Mouse (Mus musculus): ENCODE data around the gene Ino80.
A peak's percentile ranks its signal among the peaks of the same experiment; 100 is the strongest.
"Not testable (repeated sequence)": the region's sequence is repeated elsewhere in the genome, so short reads cannot be mapped to it uniquely, and the experiment has no call there.

Gene Ino80

GRCm38 (mm10) chr2:119477571-119478396 is at the start of gene Ino80:
Ino80 (minus strand) TSS chr2:119477687.
- peak; percentile 96 for ATAC-seq (ENCODE audit: insufficient number of reproducible peaks, low FRiP score, low TSS enrichment)

- ATAC-seq (ENCODE audit: insufficient number of reproducible peaks, low FRiP score, low TSS enrichment): no peak
Measured at GRCm38 (mm10) chr2:119525422-119525821, 47.9 kb upstream of the Ino80 start.

DNA sequence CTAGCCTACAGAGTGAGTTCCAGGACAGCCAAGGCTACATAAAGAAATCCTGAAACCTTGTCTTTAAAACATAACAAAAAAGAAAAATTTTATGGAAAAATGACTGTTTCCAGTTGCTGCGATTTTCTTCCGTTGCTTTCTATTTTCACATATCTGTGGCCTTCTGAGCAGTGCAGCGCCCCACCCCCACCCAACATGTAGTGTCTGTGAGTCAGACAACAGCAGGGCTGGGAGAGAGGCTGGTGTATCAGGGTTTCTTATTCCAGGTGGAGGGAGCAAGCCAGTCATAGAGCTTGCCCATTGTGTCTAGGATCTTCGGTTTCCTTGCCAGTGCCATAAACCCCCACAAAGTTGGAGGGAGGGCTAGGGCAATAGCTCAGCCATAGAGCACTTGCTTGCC is 46.3 kb upstream of the Ino80 start:
- ATAC-seq (ENCODE audit: insufficient number of reproducible peaks, low FRiP score, low TSS enrichment): no peak

DNA sequence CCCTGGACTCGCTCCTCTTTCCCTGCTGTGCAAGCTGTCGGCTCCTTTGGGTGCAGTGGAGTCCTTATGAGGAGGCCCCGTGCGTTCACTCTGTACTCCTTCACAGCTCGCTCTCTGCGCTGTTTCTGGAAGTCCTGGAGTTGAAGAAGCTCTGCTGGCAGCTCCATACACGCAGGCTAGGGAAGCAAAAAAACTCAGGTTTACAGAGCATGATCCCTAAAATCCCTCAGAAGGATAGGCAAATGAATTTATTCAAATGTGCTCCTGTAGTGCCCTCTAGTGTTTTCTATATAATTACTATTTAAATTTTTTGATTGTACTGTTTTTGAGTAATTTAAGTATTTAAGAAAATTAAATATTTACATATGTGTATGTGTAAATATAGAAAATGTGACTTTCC is 43.1 kb upstream of the Ino80 start:
- ATAC-seq (ENCODE audit: insufficient number of reproducible peaks, low FRiP score, low TSS enrichment): no peak

- no peak for ATAC-seq (ENCODE audit: insufficient number of reproducible peaks, low FRiP score, low TSS enrichment)
Measured at GRCm38 (mm10) chr2:119516811-119517210, 39.3 kb upstream of the Ino80 start.

- no peak for ATAC-seq (ENCODE audit: insufficient number of reproducible peaks, low FRiP score, low TSS enrichment)
Measured at GRCm38 (mm10) chr2:119514026-119514522, 36.6 kb upstream of the Ino80 start.

DNA sequence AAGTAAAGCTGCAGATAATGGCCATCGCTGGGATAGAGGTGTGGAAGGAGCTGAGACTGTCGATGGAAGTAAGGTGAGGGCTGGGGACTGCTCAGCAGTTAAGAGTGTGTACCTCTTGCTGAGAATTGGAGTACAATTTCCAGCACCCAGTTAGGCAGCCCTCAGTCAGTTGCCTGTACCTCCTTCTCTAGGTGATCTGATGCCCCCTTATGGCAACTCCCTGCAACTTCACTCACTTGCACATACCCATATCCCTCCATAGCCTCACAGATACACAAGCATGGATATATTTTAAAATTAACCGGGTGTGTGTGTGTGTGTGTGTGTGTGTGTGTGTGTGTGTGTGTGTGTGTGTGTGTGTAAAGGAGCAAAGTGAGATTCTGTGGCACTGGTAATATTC is 34.8 kb upstream of the Ino80 start:
- no peak for ATAC-seq (ENCODE audit: insufficient number of reproducible peaks, low FRiP score, low TSS enrichment)

GRCm38 (mm10) chr2:119510856-119511255 is 33.4 kb upstream of the Ino80 start:
- no peak for ATAC-seq (ENCODE audit: insufficient number of reproducible peaks, low FRiP score, low TSS enrichment)

DNA sequence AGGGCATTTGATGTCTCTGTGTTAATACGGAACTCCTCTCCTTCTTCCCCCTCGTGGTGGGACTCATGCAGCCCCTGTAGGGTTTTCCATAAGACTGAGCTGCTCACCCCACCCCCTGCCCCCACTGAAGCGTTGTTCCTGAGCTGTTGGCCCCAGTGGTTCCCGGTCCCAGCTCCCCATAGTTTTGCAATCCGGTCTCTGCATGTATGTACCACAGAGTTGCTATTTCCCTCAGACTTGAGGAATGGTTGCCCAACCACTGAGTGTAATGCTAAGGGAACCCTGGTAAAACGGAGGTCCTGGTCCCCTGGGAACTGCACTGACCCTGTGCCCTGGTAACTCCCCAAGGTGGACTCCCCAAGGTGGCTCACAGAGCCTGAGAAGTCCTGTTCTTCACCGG is 31.0 kb upstream of the Ino80 start:
- not testable (repeated sequence) for ATAC-seq (ENCODE audit: insufficient number of reproducible peaks, low FRiP score, low TSS enrichment)

- no peak for ATAC-seq (ENCODE audit: insufficient number of reproducible peaks, low FRiP score, low TSS enrichment)
Measured at GRCm38 (mm10) chr2:119507108-119507507, 29.6 kb upstream of the Ino80 start.

DNA sequence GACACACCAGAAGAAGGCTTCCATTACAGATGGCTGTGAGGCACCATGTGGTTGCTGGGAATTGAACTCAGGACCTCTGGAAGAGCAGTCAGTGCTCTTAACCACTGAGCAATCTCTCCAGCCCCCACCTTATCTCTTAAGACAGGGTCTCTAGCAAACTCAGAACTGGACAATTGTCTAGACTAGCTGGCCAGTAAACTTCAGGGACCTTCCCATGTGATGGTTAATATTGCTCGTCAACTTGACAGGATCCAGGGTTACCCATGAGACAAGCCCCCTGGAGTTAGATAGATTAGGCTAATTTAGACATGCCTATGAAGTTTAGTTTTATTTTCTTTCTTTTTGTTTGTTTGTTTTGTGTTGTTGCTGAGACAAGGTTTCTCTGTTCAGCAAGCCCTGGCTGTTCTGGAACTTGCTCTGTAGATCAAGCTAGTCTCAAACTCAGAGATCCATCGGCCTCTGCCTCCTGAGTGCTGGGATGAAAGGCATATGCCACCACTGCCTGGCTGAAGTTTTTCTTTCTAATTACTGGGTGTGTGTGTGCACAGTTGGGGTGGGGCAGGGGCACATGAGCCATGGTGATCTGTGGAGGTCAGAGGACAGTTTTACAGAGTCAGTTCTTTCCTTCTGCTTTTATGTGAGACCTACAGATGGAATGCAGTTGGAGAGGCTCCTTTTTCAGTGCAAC is 23.6 kb upstream of the Ino80 start:
- no peak for ATAC-seq (ENCODE audit: insufficient number of reproducible peaks, low FRiP score, low TSS enrichment)

DNA sequence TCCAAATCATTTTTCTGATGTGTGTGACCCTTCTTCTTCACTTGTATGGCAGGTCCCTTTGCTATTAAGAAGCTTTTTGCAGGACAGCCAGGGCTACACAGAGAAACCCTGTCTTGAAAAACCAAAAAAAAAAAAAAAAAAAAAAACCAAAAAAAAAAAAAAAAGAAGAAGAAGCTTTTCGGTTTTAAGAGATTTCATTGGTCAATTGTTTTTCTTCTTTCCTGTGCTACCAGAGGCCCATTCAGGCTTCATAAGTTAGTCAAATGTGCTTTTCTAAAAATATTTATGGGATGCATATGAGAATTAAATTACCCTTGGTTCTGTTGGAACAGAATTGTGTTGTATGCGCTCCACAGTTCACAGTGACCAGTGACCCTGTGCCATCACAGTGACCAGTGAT is 21.4 kb upstream of the Ino80 start:
- no peak for ATAC-seq (ENCODE audit: insufficient number of reproducible peaks, low FRiP score, low TSS enrichment)

GRCm38 (mm10) chr2:119496082-119496481 is 18.6 kb upstream of the Ino80 start:
- ATAC-seq (ENCODE audit: insufficient number of reproducible peaks, low FRiP score, low TSS enrichment): no peak

- ATAC-seq (ENCODE audit: insufficient number of reproducible peaks, low FRiP score, low TSS enrichment): no peak
Measured at GRCm38 (mm10) chr2:119491953-119492352, 14.5 kb upstream of the Ino80 start.

DNA sequence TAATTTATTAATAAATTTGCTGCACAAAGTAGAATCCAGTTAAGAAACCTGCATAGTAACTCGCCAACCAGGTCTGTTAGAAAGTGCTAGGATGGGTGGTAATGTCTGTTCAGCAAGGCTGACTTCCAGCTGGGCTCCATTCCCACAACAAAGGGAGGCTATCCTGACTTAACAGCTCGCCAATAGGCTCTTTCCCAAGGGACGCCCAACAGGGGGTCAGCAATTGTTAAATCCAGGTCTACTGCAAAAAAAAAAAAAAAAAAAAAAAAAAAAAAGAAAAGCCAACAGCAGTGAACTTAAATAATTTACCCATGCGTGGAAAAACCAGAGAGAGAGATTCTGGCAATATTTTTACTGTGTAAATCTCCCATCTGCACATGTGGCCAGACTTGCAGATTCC is 9.0 kb upstream of the Ino80 start:
- no peak for ATAC-seq (ENCODE audit: insufficient number of reproducible peaks, low FRiP score, low TSS enrichment)

DNA sequence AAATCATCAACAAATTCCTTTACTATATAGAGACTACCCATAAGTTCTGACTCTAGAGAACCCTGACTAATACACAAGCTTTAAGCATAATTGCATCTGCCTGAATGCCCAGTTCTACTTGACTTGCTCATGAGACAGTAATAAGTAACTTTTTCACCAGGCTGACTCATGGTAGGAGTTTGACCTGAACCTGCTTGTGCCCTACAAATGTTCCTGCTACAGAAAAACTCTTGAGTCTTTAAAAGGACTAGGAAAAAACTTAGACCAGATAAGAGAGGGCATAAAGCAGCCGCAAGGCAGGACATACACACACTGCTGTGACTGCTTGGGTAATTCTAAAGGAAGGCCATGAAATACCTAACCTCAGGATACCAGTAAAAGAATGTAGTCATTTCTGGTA is 4.8 kb upstream of the Ino80 start:
- no peak for ATAC-seq (ENCODE audit: insufficient number of reproducible peaks, low FRiP score, low TSS enrichment)

DNA sequence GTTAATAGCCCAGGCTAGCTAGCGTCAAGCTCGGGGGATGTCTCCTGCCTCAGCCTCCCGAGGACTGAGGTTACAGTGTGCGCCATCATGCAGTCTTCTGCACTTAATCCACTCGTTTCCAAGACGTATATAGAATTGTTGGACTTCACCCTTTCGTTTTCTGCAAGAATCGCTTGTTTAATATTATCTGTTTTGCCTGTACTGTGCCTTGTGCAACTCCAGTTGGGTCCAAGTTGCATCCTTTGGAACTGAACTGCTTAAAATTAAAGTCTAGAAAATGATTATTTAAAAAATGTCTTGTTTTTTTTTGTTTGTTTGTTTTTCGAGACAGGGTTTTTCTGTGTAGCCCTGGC is 886 bp upstream of the Ino80 start:
- ATAC-seq (ENCODE audit: insufficient number of reproducible peaks, low FRiP score, low TSS enrichment): no peak

GRCm38 (mm10) chr2:119476621-119477391 is 681 bp downstream of the Ino80 start:
- ATAC-seq (ENCODE audit: insufficient number of reproducible peaks, low FRiP score, low TSS enrichment): peak; percentile 38

GRCm38 (mm10) chr2:119476166-119476565 is 1.3 kb downstream of the Ino80 start:
- no peak for ATAC-seq (ENCODE audit: insufficient number of reproducible peaks, low FRiP score, low TSS enrichment)

DNA sequence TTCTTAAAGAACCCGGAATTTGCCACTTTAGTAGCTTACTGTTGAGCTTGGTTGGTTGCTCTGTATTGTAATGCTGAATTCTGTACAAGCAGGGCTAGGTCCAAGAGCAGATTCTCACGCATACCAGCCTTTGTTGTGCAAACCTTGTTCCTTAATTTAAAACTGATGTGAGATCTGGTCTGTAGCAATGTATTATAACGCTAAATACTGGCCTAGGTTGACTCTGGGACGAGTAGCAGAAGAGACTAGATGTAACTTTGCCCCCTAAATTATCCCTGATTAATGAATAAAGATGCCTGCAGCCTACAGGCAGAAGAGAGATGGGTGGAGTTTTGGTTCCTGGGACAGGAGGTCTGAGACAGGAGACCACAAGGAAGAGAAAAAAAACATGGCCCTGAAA is 13.5 kb downstream of the Ino80 start:
- no peak for ATAC-seq (ENCODE audit: insufficient number of reproducible peaks, low FRiP score, low TSS enrichment)
